Mouse (Mus musculus) cerebellum, adult (tissue): ENCODE results near the gene Mybpc1.
"Not testable (repeated sequence)": the region's sequence is repeated elsewhere in the genome, so short reads cannot be mapped to it uniquely, and the experiment has no call there.

Experiments
- ATAC-seq: cut with Nextera tagmentation; 2 replicates; pipeline ENCODE4 v1.9.2; 2017; ENCODE audit warnings: mild to moderate bottlenecking, moderate library complexity, mixed read lengths; ENCODE audit not compliant: insufficient number of reproducible peaks, low FRiP score, low TSS enrichment

The Mybpc1 gene

GRCm38 (mm10) chr10:88499993-88500392 is 105.0 kb downstream of the Mybpc1 start:
- no peak for ATAC-seq

- ATAC-seq: no peak
These were observed 107.9 kb downstream of the Mybpc1 start for GRCm38 (mm10) chr10:88496864-88497564.

DNA sequence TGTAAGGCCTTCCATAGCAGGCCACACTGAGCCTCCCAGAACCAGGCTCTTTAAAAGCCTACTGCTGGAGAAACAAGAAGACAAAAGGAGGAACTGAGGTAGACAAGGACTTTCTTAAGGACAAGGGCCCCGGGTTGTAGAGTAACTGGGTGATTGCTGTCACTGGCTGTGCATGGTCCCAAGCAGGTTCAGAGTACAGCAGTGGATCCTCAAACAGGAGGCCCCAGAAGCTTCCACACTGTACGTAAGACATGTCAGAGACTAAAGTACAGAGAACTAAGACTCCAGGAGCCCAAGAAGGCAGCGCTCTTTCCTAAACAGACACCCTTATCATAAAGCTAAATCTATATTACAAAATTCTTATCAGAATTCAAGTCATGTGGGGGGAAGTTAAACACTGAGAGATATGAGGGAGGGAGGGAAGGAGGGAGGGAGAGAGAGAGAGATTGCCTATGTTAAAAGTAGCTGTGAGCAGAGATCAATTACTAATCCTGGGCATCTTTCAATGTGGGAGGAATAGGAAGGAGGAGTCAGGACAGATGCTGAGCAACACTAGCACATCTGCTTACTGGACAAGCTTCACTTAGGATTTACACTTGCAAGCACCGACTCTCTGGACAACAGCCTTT is 109.9 kb downstream of the Mybpc1 start:
- ATAC-seq: no peak

GRCm38 (mm10) chr10:88492658-88493057 is 112.3 kb downstream of the Mybpc1 start:
- ATAC-seq: no peak

DNA sequence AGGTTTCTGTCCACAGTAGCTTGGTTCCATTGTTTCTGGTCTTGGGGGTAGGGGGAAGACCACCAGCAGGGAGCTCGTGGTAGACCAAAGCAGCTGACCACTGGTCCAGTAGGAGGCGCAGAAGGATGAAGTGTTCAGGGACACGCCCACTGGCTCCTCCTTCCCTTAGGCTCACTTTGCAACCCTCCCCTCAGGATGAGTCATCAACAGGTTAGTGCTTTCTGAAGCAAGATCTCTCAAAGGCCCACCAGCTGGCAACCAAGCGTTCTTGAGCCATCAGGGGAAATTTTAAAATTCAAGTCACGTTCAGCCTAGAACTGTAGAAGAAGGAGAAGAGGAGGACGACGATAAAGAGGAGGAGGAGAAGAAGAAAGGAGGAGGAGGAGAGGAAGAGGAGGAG is 113.3 kb downstream of the Mybpc1 start:
- no peak for ATAC-seq

DNA sequence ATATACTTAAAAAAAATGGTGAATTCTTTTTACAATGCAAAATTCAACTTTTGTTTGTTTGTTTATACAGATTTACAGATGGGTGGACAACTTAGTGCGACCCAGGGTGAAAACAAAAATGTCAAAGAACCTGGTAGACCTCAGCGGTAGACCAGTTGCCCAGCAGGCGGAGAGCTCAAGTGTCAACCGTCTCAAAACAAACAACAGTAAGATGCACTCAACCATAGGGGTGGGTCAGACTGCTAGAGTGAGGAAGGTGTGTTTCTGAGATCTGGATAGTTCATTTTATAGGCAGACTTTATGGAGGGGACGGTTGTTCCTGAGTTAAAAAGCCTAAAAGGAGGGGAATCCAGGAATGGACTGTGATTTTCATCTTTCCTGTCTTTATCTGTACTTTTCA is 116.3 kb downstream of the Mybpc1 start:
- no peak for ATAC-seq

- ATAC-seq: not testable (repeated sequence)
These were observed 122.1 kb downstream of the Mybpc1 start for GRCm38 (mm10) chr10:88482866-88483265.
